Mouse (Mus musculus): ENCODE measurements at regions not wholly inside any gene's neighbourhood (a gene's known extent, or its start where the extent isn't known, plus 50 kb on each side); places are given as distances from the start of the nearest gene placed in this dataset.
A peak's percentile ranks its signal among the peaks of the same experiment; 100 is the strongest.

DNA sequence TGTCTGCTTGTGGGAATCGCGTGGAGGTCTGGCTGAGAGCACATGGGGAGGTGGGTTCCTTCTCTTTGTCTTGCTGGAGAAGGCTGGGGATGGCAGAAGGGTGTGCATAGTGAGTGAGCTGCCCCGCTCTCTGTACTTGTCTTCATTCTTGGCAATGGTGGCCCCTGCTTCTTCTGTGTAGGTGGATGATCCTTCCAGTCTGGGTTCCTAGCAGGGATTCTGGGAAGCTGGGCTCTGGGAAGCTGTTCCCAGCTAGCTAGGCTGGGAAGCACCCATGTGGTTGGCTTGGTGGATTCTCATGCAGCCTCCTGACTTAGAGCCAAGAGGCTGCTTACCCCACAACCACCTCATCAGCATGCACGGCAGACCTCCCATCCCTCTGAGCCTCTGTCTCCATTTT, 156.6 kb downstream of the 9530068E07Rik start:
- no peak for DNase-seq (ENCODE audit: low read depth)
- TF ChIP-seq POLR2A (IDR thresholded peaks at IDR 0.05; ENCODE audit: borderline replicate concordance, extremely low read depth, insufficient read depth, insufficient read length, poor library complexity, severe bottlenecking): no peak
- no peak for TF ChIP-seq CTCF (IDR thresholded peaks at IDR 0.05; ENCODE audit: borderline replicate concordance, extremely low read depth, insufficient read depth, insufficient read length)

DNA sequence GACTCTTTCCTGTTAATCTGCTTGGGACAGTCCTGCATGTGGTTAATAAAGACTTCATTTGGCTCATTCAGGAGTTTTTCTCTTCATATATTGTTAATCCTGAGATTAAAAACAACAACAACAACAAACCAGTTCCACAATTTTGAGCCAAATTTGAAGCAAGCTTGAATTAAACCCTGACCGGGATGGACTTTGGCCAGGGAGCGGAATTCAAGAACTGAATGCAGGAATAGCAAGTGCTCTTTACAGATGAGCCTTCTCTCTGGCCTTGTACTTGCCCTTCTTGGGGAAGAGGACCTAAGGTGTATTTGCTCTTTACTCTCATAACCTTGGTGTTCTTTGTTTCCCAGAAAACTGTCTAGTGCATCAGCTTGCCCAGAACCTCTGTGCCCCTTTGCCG, 161.6 kb downstream of the 9530068E07Rik start:
- DNase-seq (ENCODE audit: low read depth): no peak
- TF ChIP-seq POLR2A (IDR thresholded peaks at IDR 0.05; ENCODE audit: borderline replicate concordance, extremely low read depth, insufficient read depth, insufficient read length, poor library complexity, severe bottlenecking): no peak
- TF ChIP-seq CTCF (IDR thresholded peaks at IDR 0.05; ENCODE audit: borderline replicate concordance, extremely low read depth, insufficient read depth, insufficient read length): no peak

DNA sequence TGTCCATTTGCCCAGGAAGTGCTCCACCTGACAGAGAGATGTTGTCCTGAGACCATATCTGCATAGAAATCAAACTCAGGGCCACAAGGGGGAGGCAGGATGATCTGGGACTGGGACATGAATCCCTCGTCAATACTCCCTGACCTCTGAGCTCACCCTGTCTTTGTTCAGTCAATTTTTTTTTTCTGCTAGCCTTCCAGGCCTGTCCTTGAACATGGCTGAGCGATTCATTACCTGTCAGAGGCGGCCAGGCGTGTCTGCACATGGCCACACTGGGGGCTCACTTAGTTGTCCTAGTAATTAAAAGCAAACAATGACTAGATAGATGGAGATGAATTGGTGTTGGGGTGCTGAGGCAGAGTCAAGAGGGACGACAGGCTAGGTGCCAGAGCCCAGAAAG, 162.6 kb downstream of the 9530068E07Rik start:
- DNase-seq (ENCODE audit: low read depth): no peak
- TF ChIP-seq CTCF (IDR thresholded peaks at IDR 0.05; ENCODE audit: borderline replicate concordance, extremely low read depth, insufficient read depth, insufficient read length) (no peak), POLR2A (IDR thresholded peaks at IDR 0.05; ENCODE audit: borderline replicate concordance, extremely low read depth, insufficient read depth, insufficient read length, poor library complexity, severe bottlenecking) (no peak)

DNA sequence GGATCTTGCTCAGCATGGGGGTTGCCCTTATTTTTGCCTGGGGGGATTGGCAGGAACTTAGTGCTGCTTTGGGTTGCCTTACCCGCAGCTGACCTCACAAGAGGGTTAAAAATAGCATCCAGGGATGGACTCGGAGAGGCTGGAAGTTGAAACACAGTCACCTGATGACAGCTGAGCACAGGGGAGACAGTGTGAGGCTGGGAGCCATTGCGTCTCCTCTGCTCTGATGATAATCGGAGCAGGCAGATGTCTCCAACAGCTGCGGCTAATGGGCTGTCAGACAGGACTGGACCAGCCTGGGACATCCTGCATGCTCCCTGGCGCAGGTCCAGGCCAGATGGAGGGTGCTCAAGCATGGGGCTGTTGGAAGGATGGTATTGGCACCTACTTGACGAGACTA, 165.1 kb downstream of the 9530068E07Rik start:
- peak; percentile 69 for DNase-seq (ENCODE audit: low read depth)
- TF ChIP-seq CTCF (IDR thresholded peaks at IDR 0.05; ENCODE audit: borderline replicate concordance, extremely low read depth, insufficient read depth, insufficient read length): no peak
- TF ChIP-seq POLR2A (IDR thresholded peaks at IDR 0.05; ENCODE audit: borderline replicate concordance, extremely low read depth, insufficient read depth, insufficient read length, poor library complexity, severe bottlenecking): no peak

DNA sequence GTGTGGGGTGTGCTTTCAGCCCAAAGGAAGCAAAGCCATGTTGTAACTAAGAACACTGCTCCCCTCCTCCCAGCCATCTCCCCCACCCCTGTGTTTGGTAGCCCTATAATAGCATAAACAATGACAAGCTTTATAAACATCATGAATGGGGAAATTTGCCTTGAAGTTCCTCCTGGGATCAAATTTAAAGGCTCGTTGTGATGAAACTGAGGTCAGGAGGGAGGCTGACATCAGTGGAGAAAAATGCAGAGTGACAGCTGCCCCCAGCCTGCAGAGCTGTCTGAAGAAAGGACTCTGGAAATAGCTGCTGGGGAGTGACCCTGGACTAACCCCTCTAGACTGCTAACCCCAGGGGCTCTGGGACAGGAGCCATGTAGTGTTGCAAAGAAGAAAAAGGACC, 169.2 kb downstream of the 9530068E07Rik start:
- peak; percentile 29 for DNase-seq (ENCODE audit: low read depth)
- TF ChIP-seq POLR2A (IDR thresholded peaks at IDR 0.05; ENCODE audit: borderline replicate concordance, extremely low read depth, insufficient read depth, insufficient read length, poor library complexity, severe bottlenecking): no peak
- TF ChIP-seq CTCF (IDR thresholded peaks at IDR 0.05; ENCODE audit: borderline replicate concordance, extremely low read depth, insufficient read depth, insufficient read length): no peak

DNA sequence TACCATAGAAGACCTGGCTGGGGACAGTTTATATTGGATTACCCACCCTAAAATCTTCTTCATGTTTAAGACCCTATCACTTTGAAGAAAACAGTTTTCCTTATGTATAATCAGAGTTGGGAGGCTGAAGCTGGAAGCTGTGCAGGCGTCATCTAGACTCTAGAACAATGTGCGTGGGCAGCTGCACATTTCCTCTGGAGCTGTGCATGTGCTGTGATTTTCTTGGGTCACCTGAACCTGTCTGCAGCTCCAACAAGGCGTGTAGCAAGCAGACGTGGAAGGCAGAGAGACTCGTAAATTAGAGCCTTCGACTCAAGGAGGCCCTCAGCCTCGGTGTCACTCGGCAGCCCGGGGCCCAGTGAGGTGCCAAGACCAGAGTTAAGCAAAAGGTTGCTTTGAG, 169.8 kb downstream of the 9530068E07Rik start:
- no peak for TF ChIP-seq CTCF (IDR thresholded peaks at IDR 0.05; ENCODE audit: borderline replicate concordance, extremely low read depth, insufficient read depth, insufficient read length)
- TF ChIP-seq POLR2A (IDR thresholded peaks at IDR 0.05; ENCODE audit: borderline replicate concordance, extremely low read depth, insufficient read depth, insufficient read length, poor library complexity, severe bottlenecking): no peak
- DNase-seq (ENCODE audit: low read depth): no peak

DNA sequence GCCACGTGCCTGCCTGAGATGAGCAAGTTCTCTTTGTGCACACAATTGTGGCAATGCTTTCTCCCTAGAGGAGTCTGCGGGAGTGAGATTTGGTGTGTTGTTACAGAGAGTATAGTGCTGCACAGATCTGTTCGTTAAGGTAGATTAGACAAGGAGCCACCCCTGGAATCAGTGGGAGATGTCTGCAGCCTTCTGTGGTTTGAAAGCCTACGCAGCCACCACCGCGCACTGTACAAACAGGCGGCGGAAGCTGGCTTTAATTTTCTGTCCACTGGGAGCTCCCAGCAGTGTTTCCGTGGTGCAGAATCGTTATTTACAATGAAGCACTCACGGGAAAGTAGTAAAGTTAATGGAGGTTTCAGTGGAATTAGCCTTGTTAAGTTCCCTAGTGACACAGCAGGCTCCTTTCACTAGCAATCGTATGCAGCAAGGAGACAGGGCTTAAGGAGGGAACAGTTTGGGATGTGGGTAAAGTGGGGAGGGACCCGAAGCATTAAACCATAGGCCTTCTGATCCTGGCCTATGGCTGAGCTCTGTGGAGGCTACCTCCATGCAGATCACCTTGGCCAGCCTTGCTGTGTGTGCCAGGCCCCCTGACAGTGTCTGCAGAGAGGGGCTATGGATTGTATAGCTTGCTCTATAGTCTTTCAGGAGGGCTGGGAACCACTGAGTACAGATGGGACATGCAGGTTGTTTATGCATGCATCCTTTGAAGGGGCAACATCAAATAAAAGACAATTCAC, 171.9 kb downstream of the 9530068E07Rik start:
- DNase-seq (ENCODE audit: low read depth): peak; percentile 52

DNA sequence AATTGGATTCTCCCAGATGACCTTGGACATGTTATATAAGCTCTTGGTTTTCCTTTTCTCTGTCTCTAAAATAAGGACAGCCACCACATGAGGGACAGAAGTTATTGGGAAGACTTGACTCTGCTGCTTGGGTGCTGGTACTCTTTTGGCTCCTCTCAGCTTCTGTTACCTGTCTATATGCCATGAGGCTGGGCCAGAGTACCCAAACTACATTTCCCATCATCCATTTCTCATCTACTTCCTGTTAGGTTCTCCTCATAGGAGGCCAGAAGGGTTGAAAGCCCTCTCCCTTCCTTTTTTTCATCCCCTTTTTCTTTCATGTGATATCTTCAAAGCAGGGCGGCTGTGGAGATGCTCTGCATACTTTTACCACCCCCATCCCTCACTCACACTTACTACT, 172.6 kb downstream of the 9530068E07Rik start:
- TF ChIP-seq CTCF (IDR thresholded peaks at IDR 0.05; ENCODE audit: borderline replicate concordance, extremely low read depth, insufficient read depth, insufficient read length): no peak
- no peak for TF ChIP-seq POLR2A (IDR thresholded peaks at IDR 0.05; ENCODE audit: borderline replicate concordance, extremely low read depth, insufficient read depth, insufficient read length, poor library complexity, severe bottlenecking)
- peak; percentile 21 for DNase-seq (ENCODE audit: low read depth)

More for the DNA sequence above, 171.9 kb downstream of the 9530068E07Rik start:
- TF ChIP-seq CTCF (IDR thresholded peaks at IDR 0.05; ENCODE audit: borderline replicate concordance, extremely low read depth, insufficient read depth, insufficient read length) (no peak), POLR2A (IDR thresholded peaks at IDR 0.05; ENCODE audit: borderline replicate concordance, extremely low read depth, insufficient read depth, insufficient read length, poor library complexity, severe bottlenecking) (no peak)

DNA sequence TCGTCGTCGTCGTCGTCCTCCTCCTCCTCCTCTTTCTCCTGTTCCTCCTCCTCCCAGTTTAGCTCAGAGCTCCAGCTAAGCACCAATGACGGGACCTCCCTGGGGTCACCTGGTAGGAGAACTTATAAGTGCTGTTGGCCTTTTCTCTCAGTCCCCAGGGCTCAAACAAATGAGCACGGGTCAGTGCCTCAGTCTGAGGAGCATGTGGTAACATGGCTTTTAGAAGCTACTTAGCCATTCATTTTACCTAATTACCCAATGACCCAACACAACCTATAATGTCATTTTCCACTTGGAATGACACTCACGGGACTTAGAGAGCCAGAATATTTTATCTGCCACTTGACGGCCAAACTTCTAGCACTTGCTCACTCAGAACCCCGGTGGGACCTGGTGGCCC, 173.5 kb downstream of the 9530068E07Rik start:
- no peak for TF ChIP-seq CTCF (IDR thresholded peaks at IDR 0.05; ENCODE audit: borderline replicate concordance, extremely low read depth, insufficient read depth, insufficient read length)
- TF ChIP-seq POLR2A (IDR thresholded peaks at IDR 0.05; ENCODE audit: borderline replicate concordance, extremely low read depth, insufficient read depth, insufficient read length, poor library complexity, severe bottlenecking): no peak
- no peak for DNase-seq (ENCODE audit: low read depth)

DNA sequence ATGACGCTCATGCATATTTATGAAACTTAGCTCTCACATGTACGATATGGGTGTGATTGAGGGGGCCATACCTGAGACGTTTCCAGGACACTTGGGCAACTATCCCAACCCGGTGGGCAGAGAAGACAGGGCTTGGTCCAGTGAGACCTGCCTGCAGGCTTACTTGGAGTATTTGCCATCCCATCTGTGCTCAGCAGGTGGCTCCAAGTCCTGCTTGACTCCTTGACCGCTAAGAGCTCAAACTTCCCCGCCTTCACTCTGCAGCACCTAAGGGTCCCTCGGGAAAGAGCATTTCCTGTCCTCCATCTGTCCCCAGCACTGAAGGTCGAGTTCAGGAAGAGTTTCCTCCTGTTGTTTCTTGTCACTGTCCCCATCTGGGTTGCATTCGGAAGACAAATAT, 182.2 kb downstream of the 9530068E07Rik start:
- TF ChIP-seq POLR2A (IDR thresholded peaks at IDR 0.05; ENCODE audit: borderline replicate concordance, extremely low read depth, insufficient read depth, insufficient read length, poor library complexity, severe bottlenecking) (no peak), CTCF (IDR thresholded peaks at IDR 0.05; ENCODE audit: borderline replicate concordance, extremely low read depth, insufficient read depth, insufficient read length) (no peak)
- peak; percentile 25 for DNase-seq (ENCODE audit: low read depth)

DNA sequence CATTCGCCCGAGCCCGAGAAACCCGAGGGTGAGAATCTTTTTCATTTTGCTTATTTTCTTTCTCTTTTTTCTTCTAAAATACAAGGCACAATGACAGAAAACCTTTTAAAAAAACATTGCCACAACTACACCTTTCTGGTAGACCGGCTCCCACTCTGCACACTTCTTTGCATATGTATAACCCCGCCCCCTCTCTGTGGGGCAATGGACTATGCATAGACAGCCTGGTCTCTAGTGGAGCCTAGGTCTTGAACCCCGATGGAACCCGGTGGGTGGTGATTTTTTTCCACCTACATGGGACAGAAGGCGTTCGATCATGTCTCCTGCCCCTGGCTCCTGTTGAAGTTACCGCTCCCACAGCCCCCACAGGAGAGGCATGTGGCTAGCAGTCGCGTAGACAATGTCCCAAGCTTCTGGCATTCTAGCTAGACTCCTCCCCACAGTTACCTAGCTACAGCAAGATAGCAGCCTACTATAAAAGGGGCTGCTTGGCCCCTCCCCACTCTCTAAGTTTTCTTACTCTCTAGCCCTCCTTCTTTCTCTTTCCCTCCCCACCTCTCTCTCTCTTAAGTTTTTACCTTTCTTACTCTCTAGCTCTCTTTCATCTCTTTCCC, 183.6 kb downstream of the 9530068E07Rik start:
- no peak for DNase-seq (ENCODE audit: low read depth)
- no peak for TF ChIP-seq POLR2A (IDR thresholded peaks at IDR 0.05; ENCODE audit: borderline replicate concordance, extremely low read depth, insufficient read depth, insufficient read length, poor library complexity, severe bottlenecking)
- no peak for TF ChIP-seq CTCF (IDR thresholded peaks at IDR 0.05; ENCODE audit: borderline replicate concordance, extremely low read depth, insufficient read depth, insufficient read length)
